Mouse (Mus musculus) megakaryocyte, embryonic 14.5 days (primary cell): Measurements from ENCODE around the gene A130010J15Rik. TPM values are rescaled to one million over a fixed set of nuclear protein-coding genes. Genes with fewer than 3 reads are reported as not detected.

Source experiments
- H3K27me3 ChIP-seq: replicated peaks from 2 replicates; pipeline ENCODE3; 2012; ENCODE audit warnings: inconsistent platforms
- H3K36me3 ChIP-seq: replicated peaks from 2 replicates; pipeline ENCODE3; 2012; ENCODE audit warnings: low read length, inconsistent platforms, mixed read lengths
- H3K4me1 ChIP-seq: 2 replicates; pipeline ENCODE4 v1.6.1; 2012; ENCODE audit warnings: inconsistent platforms
- H3K4me3 ChIP-seq: replicated peaks from 2 replicates; pipeline ENCODE3; 2012; ENCODE audit warnings: moderate library complexity, mild to moderate bottlenecking, inconsistent platforms
- H3K9me3 ChIP-seq: 2 replicates; pipeline ENCODE4 v1.6.1; 2012; ENCODE audit warnings: inconsistent platforms
- FLI1 ChIP-seq: IDR thresholded peaks from 2 replicates; pipeline ENCODE4 v1.6.1; 2012; ENCODE audit warnings: low read length, inconsistent platforms, mixed read lengths
- GATA1 ChIP-seq: IDR thresholded peaks from 3 replicates; pipeline ENCODE4 v1.6.1; 2012; ENCODE audit warnings: mixed read lengths, low read length, inconsistent platforms, borderline replicate concordance
- polyA plus RNA-seq: library from polyadenylated mRNA; stranded (reverse); fragments of >175 nt; gene quantifications from 2 replicates; pipeline ENCODE4 v1.2.3, GENCODE M21; 2012; ENCODE audit warnings: low replicate concordance; ENCODE audit not compliant: insufficient read depth

A130010J15Rik gene
- polyA plus RNA-seq, 1 experiment = 1.5 TPM

DNA sequence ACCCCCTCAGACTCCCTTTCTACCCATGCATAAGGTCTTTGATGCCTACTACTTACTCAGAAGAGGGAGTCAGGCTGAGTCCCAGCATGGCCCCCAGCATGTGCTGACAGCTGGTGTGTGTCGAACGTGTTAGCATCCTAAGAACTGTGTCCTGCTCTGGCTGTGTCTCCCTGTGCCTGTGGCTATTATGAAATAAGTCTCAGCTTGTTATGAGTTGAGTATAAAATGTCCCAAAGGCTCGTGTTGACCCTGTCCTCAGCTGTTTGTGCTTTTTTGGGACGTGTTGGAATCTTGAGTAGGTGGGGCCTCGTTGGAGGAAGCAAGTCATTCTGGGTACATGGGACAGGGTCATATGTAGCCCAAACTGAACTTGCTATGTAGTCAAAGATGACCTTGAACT is 46.2 kb downstream of the A130010J15Rik start:
- Histone ChIP-seq H3K9me3 (peaks cover 4% of the 10 kb centered on the region), H3K4me1 (peaks cover 5% of the 10 kb centered on the region; the same call in 1 of the 2 replicates), H3K36me3 (no peaks in the 10 kb centered on the region), H3K27me3 (peaks cover 5% of the 10 kb centered on the region), H3K4me3 (no peak overlapping the region)
- no peak for TF ChIP-seq GATA1
- TF ChIP-seq FLI1 = no peak

DNA sequence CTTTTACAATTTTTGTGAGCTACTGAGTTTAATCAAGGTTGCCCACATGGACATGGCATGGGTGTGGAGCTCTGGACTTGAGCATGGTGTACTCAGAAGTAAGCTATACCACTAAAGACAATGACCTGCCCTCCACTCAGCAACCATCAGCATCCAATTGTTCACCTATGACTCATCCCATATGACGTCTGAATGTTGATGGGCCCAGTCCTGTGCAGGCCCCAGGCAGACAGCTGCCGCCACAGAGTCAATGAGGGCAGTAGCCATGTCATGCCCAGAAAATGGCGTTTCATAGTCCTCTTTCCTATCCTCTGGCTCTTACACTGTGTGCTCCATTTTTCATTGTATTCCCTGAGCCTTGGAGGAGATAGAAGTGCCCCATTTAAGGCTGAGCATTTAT is 48.2 kb downstream of the A130010J15Rik start:
- peaks cover 5% of the 10 kb centered on the region for H3K27me3 ChIP-seq
- peaks cover 5% of the 10 kb centered on the region; the same call in 1 of the 2 replicates for H3K4me1 ChIP-seq
- no peak for TF ChIP-seq GATA1
- no peak for TF ChIP-seq FLI1
- no peak overlapping the region for H3K4me3 ChIP-seq
- H3K36me3 ChIP-seq = no peaks in the 10 kb centered on the region
- peaks cover 4% of the 10 kb centered on the region for H3K9me3 ChIP-seq

DNA sequence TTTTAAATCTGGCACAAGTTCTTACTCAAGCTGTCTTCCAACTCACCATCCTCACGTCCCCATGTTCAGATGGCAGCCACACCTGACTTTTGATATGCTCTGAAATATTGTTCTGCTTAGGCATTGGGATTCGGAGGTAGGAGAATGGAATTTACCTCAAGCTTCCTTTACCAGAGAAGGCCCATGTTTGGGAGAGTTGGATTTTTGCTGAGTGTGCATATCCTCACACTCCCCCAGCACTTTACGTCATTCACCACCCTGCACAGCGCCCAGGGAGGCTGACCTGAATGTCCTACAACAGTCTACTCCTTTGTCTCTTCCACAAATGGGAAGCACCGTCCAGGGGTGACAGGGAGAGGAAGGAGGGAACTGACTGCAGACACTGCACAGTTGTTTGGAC is 52.6 kb downstream of the A130010J15Rik start:
- Histone ChIP-seq H3K27me3 (no peaks in the 10 kb centered on the region), H3K36me3 (no peaks in the 10 kb centered on the region), H3K9me3 (peaks cover 4% of the 10 kb centered on the region), H3K4me1 (no peaks in the 10 kb centered on the region; the same call in 1 of the 2 replicates), H3K4me3 (no peak overlapping the region)
- TF ChIP-seq FLI1 = no peak
- no peak for TF ChIP-seq GATA1

DNA sequence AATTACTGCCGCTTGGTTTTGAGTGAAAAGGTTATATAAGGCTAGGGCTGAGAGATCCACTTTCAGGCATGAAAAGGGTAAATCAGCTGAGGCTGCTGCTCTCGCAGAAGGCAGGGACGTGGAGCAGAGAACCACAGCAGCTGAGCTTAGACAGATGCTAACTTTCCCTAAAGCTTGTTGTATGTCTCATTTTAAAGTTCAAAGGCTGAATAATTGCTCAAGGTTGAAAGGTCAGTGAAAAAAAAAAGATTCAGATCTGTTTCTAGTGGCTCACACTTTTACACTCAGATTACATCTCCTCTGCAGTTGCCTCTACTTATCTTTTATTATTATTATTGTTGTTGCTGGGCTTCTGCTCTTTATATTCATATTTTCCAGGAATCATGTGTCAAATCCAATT is 57.7 kb downstream of the A130010J15Rik start:
- H3K4me1 ChIP-seq = no peaks in the 10 kb centered on the region; the same call in 1 of the 2 replicates
- TF ChIP-seq FLI1 = no peak
- TF ChIP-seq GATA1 = no peak
- H3K4me3 ChIP-seq = no peak overlapping the region
- H3K27me3 ChIP-seq = no peaks in the 10 kb centered on the region
- H3K9me3 ChIP-seq = no peaks in the 10 kb centered on the region
- H3K36me3 ChIP-seq = no peaks in the 10 kb centered on the region

DNA sequence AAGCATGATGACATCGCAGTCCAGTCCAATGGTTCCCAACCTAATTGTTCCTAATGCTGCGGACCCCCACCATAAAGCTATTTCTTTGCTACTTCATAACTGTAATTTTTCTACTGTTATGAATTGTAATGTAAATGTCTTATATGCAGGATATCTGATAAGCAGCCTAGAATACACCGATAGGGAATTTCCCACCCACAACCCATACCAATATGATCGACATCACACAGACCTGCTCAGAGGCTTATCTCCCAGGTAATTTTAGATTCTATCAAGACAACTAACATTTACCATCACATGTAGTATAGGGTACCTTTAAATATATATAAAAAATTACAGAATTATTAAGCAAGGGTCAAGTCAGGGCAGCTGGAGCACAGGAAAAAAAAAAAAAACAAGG is 58.3 kb downstream of the A130010J15Rik start:
- Histone ChIP-seq H3K36me3 (no peaks in the 10 kb centered on the region), H3K9me3 (no peaks in the 10 kb centered on the region), H3K4me3 (no peak overlapping the region), H3K4me1 (peaks cover under 1% of the 10 kb centered on the region; the same call in 1 of the 2 replicates), H3K27me3 (no peaks in the 10 kb centered on the region)
- no peak for TF ChIP-seq FLI1
- TF ChIP-seq GATA1 = no peak

DNA sequence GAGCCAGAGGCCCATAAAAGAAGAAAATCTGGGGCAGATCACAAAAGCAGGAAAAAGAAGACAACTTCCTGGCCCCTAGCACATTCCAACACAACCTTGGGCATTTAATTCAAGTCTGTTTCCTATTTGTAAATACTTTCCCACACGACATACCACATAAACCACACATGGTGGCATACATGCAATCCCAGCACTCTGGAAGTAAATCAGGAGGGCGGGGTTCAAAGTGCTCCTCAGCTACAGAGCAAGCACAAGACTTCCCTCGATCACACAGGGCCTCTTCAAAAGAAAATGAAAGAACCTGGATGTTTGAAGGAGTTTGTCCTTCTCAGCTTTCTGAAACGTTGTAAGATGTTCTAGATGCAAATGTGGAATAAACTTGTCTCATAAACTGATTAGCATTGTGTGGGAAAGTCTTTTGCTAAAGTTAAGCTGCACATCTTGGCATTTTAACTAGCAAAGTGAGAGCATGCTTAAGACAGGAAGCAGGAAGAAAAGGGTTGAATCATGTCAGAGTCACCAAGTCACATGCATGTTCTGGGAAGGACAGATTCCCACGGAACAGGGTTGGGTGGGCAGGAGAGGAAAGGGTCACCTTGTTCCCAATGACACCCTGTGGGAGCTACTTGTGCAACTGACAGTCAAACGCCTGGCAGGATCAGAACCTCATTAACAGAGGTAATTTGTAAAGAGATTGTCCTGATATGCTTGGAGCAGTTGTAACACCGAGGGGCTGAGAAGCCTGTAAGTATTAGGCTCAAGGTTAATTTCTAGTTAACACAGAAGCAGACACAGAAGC is 59.1 kb downstream of the A130010J15Rik start:
- H3K4me1 ChIP-seq = peaks cover 5% of the 10 kb centered on the region; the same call in 1 of the 2 replicates
- peaks cover 3% of the 10 kb centered on the region for H3K27me3 ChIP-seq
- no peak overlapping the region for H3K4me3 ChIP-seq
- H3K9me3 ChIP-seq = no peaks in the 10 kb centered on the region
- H3K36me3 ChIP-seq = no peaks in the 10 kb centered on the region
- TF ChIP-seq GATA1 (no peak), FLI1 (no peak)

Other genes starting within 250 kb of the A130010J15Rik start
- 0.21 TPM in 1 of 2 replicates, not detected in the other for gene Syt14, start 132.3 kb upstream of the A130010J15Rik start, polyA plus RNA-seq
- 0.84 TPM in 1 of 2 replicates, not detected in the other for gene Diexf, start 37.8 kb upstream of the A130010J15Rik start, polyA plus RNA-seq
- not detected in 2 replicates for gene Irf6, start 14.9 kb upstream of the A130010J15Rik start, polyA plus RNA-seq
- 7.6 and 33.7 TPM in 2 replicates for gene Traf3ip3, start 33.7 kb downstream of the A130010J15Rik start, polyA plus RNA-seq
- 0.31 TPM in 1 of 2 replicates, not detected in the other for gene Lamb3, start 39.7 kb downstream of the A130010J15Rik start, polyA plus RNA-seq
- 0.27 TPM in 1 of 2 replicates, not detected in the other for gene Hsd11b1, start 96.0 kb downstream of the A130010J15Rik start, polyA plus RNA-seq
- gene G0s2, start 105.2 kb downstream of the A130010J15Rik start, polyA plus RNA-seq = 1.5 TPM in 1 of 2 replicates, not detected in the other
- gene Camk1g, start 202.3 kb downstream of the A130010J15Rik start, polyA plus RNA-seq = 0.09 TPM in 1 of 2 replicates, not detected in the other